Mouse (Mus musculus) megakaryocyte, embryonic 14.5 days (primary cell): Measurements from ENCODE around the gene Taok3.

ENCODE experiments used
- FLI1 ChIP-seq: IDR thresholded peaks from 2 replicates; pipeline ENCODE4 v1.6.1; 2012; ENCODE audit warnings: low read length, inconsistent platforms, mixed read lengths
- GATA1 ChIP-seq: IDR thresholded peaks from 3 replicates; pipeline ENCODE4 v1.6.1; 2012; ENCODE audit warnings: mixed read lengths, low read length, inconsistent platforms, borderline replicate concordance

DNA sequence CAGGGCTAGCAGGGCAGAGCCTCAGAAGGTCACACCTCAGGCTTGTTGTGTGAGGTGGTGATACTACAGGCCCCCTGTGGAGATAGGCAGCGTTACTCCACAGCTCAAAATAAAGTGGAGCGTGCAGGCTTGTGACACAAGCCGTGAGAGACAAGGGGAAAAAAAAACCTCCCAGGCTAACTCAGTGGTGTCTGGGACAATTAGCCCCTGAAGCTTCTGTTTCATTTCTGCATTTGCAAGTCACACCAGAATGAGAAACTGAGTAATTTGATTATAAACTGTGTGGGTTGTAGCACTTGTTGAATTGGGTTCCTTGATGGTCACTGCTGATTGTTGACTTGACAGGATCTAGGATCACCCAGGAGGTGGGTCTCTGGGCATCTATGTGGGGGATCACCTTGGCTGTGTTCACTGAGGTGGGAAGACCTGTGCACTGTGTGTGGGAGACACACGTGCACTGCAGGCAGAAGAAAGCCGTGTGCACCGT is 39.9 kb downstream of the Taok3 start:
- TF ChIP-seq GATA1 (no peak), FLI1 (no peak)
